In genomic region chr8:72716594-72716993, GRCm38 (mm10) we compare ENCODE assay signal across 19 mouse cellular contexts. TPM values are rescaled to one million over a fixed set of nuclear protein-coding genes. Genes with fewer than 3 reads are reported as not detected.
A peak's percentile ranks its signal among the peaks of the same experiment; 100 is the strongest.
DNase-seq lines count a peak whose midpoint lies in the region; ATAC-seq and TF ChIP-seq lines count a peak whose summit lies in the region.
"Had no signal": no experiment of that assay in that cellular context is flagged by ENCODE, and none has a peak within 500 bp of the region (broad histone marks: within the 10 kb centered on the region; RNA-seq: fewer than 3 reads in every experiment).

No protein-coding gene starts in this region.

- no peak overlapping the region for H3K27ac ChIP-seq in MEL (ENCODE audit: control insufficient read depth, low read depth, low read length)
- H3K27ac ChIP-seq: embryonic facial prominence, embryonic 13.5 days; hindbrain, embryonic 10.5 days; hindbrain, embryonic 14.5 days had no signal

- TF ChIP-seq POLR2A in MEL (IDR thresholded peaks at IDR 0.05; ENCODE audit: control insufficient read depth in 1 of 2, insufficient read depth in 1 of 2, low read depth in 1 of 2, low read length in 2 of 2, poor library complexity in 1 of 2): no peak

- no peak for TF ChIP-seq CTCF in MEL (IDR thresholded peaks at IDR 0.05 in 2 of 3, conservative IDR thresholded peaks at IDR 0.05 in 1 of 3; ENCODE audit: control insufficient read depth in 1 of 3, insufficient read depth in 1 of 3, low read depth in 2 of 3, low read length in 3 of 3, poor library complexity in 1 of 3, severe bottlenecking in 1 of 3)

- TF ChIP-seq EP300 in MEL (IDR thresholded peaks at IDR 0.05; ENCODE audit: low read depth in 1 of 2, low read length in 2 of 2): no peak

- H3K9ac ChIP-seq in MEL (ENCODE audit: control insufficient read depth, low read depth, low read length, poor library complexity, severe bottlenecking): no peak overlapping the region
- H3K9ac ChIP-seq: embryonic facial prominence, embryonic 13.5 days; heart, embryonic 12.5 days; hindbrain, embryonic 14.5 days had no signal

- ATAC-seq in erythroblast, adult 5-6 weeks (replicated peaks; ENCODE audit: low FRiP score, poor library complexity, severe bottlenecking): peak; percentile 57
- peak; percentile 83 for ATAC-seq in megakaryocyte progenitor cell, adult 5-6 weeks (replicated peaks; ENCODE audit: poor library complexity)
- ATAC-seq: activated CD4-positive, CD25-positive, alpha-beta regulatory T cell, adult 4 months; forebrain, embryonic 16.5 days had no signal

- no peaks in the 10 kb centered on the region for H3K27me3 ChIP-seq in MEL (ENCODE audit: control insufficient read depth in 1 of 2, insufficient read depth in 2 of 2, low read length in 2 of 2)
- H3K27me3 ChIP-seq: embryonic facial prominence, embryonic 13.5 days had no signal

- H3K36me3 ChIP-seq in MEL (ENCODE audit: control insufficient read depth in 1 of 2, insufficient read depth in 2 of 2, low read length in 2 of 2): peaks cover 0 to 2% of the 10 kb centered on the region in 2 experiments; a peak in 2 of 4 replicates
- H3K36me3 ChIP-seq: embryonic facial prominence, embryonic 13.5 days; heart, embryonic 12.5 days; hindbrain, embryonic 10.5 days had no signal

- H3K9me3 ChIP-seq in MEL (replicated peaks; ENCODE audit: insufficient read depth, low read length): no peaks in the 10 kb centered on the region
- H3K9me3 ChIP-seq: embryonic facial prominence, embryonic 13.5 days; heart, embryonic 12.5 days; hindbrain, embryonic 10.5 days had no signal

- H3K79me2 ChIP-seq in MEL (ENCODE audit: control insufficient read depth, insufficient read depth, low read length, poor library complexity): no peaks in the 10 kb centered on the region

- DNase-seq in MEL (ENCODE audit: low read depth, low spot score) (peak; percentile 48), MEL-GATA-1-ER (ENCODE audit: extremely low read depth, low read depth) (peak; percentile 17)
- DNase-seq in thymus, adult 18-20 months: no peak
- no peak for DNase-seq in frontal cortex, postnatal 36 days (ENCODE audit: low spot score in 2 of 2)
- no peak for DNase-seq in yolk sac, embryonic 10.5 days (ENCODE audit: low spot score)
- DNase-seq in left cerebral cortex, adult 8-10 months (ENCODE audit: low spot score in 2 of 2): no peak
- DNase-seq: adrenal gland, postnatal 14 days; cerebellum, adult 11 months; cerebellum, adult 8-10 months; cerebellum, postnatal 25 days; gastrocnemius, postnatal 14 days had no signal

- H3K4me3 ChIP-seq in MEL (ENCODE audit: control insufficient read depth in 1 of 2, insufficient read depth in 1 of 2, low read depth in 2 of 2, low read length in 2 of 2): no peak overlapping the region
- H3K4me3 ChIP-seq: embryonic facial prominence, embryonic 13.5 days; heart, embryonic 12.5 days; hindbrain, embryonic 10.5 days had no signal

- H3K4me1 ChIP-seq in MEL (ENCODE audit: control insufficient read depth in 1 of 2, insufficient read depth in 2 of 2, low read length in 2 of 2): peaks cover 0 to 9% of the 10 kb centered on the region in 2 experiments; a peak in 2 of 4 replicates
- H3K4me1 ChIP-seq: embryonic facial prominence, embryonic 13.5 days; heart, embryonic 12.5 days had no signal

- TF ChIP-seq RAD21 in MEL (IDR thresholded peaks at IDR 0.05; ENCODE audit: low read depth, low read length): no peak

TF ChIP-seq in MEL, 35 proteins besides CTCF, POLR2A, EP300 and RAD21:
- 0 out of 2 replicates have a peak, but pooled peaks have one; percentile 8 for TF ChIP-seq TCF12 (IDR thresholded peaks at IDR 0.05; ENCODE audit: low read depth, low read length)
- TF ChIP-seq TAL1 (IDR thresholded peaks at IDR 0.05; ENCODE audit: low read length): peak; percentile 57
- no peak for TF ChIP-seq MAZ (IDR thresholded peaks at IDR 0.05; ENCODE audit: low read depth, low read length)

RNA-seq across cellular contexts. Expression of gene Sin3b, which starts 6.5 kb away (rescaled TPM):
- total RNA-seq in MEL (2012; rRNA removed): 123 and 139 TPM in 2 replicates
- polyA plus RNA-seq in MEL (2012; ENCODE audit: insufficient read depth in 1 of 2, insufficient read length in 2 of 2, low read depth in 1 of 2, low replicate concordance in 2 of 2, missing spikeins in 1 of 2): 100 to 1,000 TPM in 1 of 2 experiments, not detected in 1; 115 TPM
- 25.1 and 34.8 TPM in 2 replicates for total RNA-seq in erythroblast, adult 5-6 weeks (2015; ENCODE audit: low replicate concordance)
- total RNA-seq in erythroblast, adult 5-6 weeks (2017; ENCODE audit: low replicate concordance): 17.7 and 31.8 TPM in 2 replicates
- 81.9 and 87.4 TPM in 2 replicates for total RNA-seq in megakaryocyte progenitor cell, adult 5-6 weeks (2015)
- total RNA-seq in megakaryocyte progenitor cell, adult 5-6 weeks (2017): 79.8 and 86.7 TPM in 2 replicates
- total RNA-seq in left cerebral cortex, adult 8-10 months (2022): 100 to 1,000 TPM; 131 to 145 (median 136) TPM

RNA-seq across cellular contexts. Expression of gene F2rl3, which starts 45.1 kb away (rescaled TPM):
- total RNA-seq in MEL (2012; rRNA removed): 0.08 TPM in 1 of 2 replicates, not detected in the other
- polyA plus RNA-seq in MEL (2012; ENCODE audit: insufficient read depth in 1 of 2, insufficient read length in 2 of 2, low read depth in 1 of 2, low replicate concordance in 2 of 2, missing spikeins in 1 of 2): under 1 TPM in 1 of 2 experiments, not detected in 1; 0.11 TPM
- not detected in 2 replicates for total RNA-seq in erythroblast, adult 5-6 weeks (2015; ENCODE audit: low replicate concordance)
- total RNA-seq in erythroblast, adult 5-6 weeks (2017; ENCODE audit: low replicate concordance): 0.98 TPM in 1 of 2 replicates, not detected in the other
- total RNA-seq in megakaryocyte progenitor cell, adult 5-6 weeks (2015): 2.6 and 2.9 TPM in 2 replicates
- total RNA-seq in megakaryocyte progenitor cell, adult 5-6 weeks (2017): 3.0 and 3.1 TPM in 2 replicates
- total RNA-seq in left cerebral cortex, adult 8-10 months (2022): under 1 TPM in 1 of 4 experiments, not detected in 3; 0.34 TPM

Comparison
In these comparisons a context has a peak if more than half of its experiments do, and no peak if none do; other contexts are left out.
1. DNase-seq: peak in MEL (single experiment) and MEL-GATA-1-ER (single experiment); none in thymus, adult 18-20 months (0 of 2), frontal cortex, postnatal 36 days (0 of 2), yolk sac, embryonic 10.5 days (single experiment) and left cerebral cortex, adult 8-10 months (0 of 2).